ENCODE assay signal across 9 mouse cellular contexts in the genomic region with DNA sequence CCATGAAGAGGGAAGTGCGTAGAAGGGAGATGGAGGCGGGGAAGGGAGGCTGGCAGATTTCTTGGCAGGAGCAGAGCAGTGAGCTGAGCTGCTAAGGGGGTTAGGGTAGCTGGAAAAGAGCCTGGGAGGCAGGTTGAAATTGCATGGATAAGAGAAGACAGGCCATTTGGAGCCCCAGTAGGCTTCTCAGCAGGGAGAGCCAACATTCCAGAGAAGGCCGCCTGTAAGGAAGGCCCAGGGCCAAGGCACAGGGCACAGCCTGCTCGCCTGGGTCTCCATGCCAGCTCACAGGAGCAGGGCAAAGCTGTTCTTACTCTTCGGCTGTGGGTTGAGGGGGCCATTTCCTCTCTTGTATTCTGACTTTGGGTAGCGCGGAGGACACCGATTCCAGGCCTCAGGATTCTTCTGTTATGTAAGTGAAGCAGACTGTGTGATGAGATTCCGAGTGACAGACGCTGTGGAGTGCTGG.
DNase-seq lines count a peak whose midpoint lies in the region; ATAC-seq lines count a peak whose summit lies in the region.
"Had no signal": no experiment of that assay in that cellular context is flagged by ENCODE, and none has a peak within 500 bp of the region (broad histone marks: within the 10 kb centered on the region; RNA-seq: fewer than 3 reads in every experiment).

No protein-coding gene starts in this region.

- WGBS in heart, embryonic 11.5 days (ENCODE audit: insufficient replicate concordance), result 56% methylated on average over 10 of the region's 10 CpGs

- no peak for ATAC-seq in heart, embryonic 11.5 days (replicated peaks; ENCODE audit: insufficient number of reproducible peaks, low FRiP score, low TSS enrichment)

- H3K9ac ChIP-seq in heart, embryonic 11.5 days (ENCODE audit: low read depth, low read length), result no peak overlapping the region

- H3K36me3 ChIP-seq in heart, embryonic 11.5 days (ENCODE audit: control insufficient read depth, insufficient read depth, low read length), result no peaks in the 10 kb centered on the region

- no peaks in the 10 kb centered on the region for H3K9me3 ChIP-seq in heart, embryonic 11.5 days (replicated peaks; ENCODE audit: control insufficient read depth, low read length)

- 0 out of 2 replicates have a peak, but pooled peaks cover 2% of the 10 kb centered on the region for H3K4me1 ChIP-seq in heart, embryonic 11.5 days (ENCODE audit: control insufficient read depth, insufficient read depth, low read length)

- H3K4me2 ChIP-seq in heart, embryonic 11.5 days, result no peak overlapping the region

- no peak overlapping the region for H3K4me3 ChIP-seq in heart, embryonic 11.5 days (ENCODE audit: low read depth, low read length)

- H3K27ac ChIP-seq in heart, embryonic 11.5 days (ENCODE audit: low read depth, low read length), result no peak overlapping the region

- H3K27me3 ChIP-seq in heart, embryonic 11.5 days (ENCODE audit: control insufficient read depth, insufficient read depth, low read length), result no peaks in the 10 kb centered on the region
- H3K27me3 ChIP-seq: CH12.LX had no signal

- peak; percentile 88 for DNase-seq in heart, adult 11 months
- peak; percentile 95 for DNase-seq in cerebellum, postnatal 25 days
- peak; percentile 32 to 56 for DNase-seq in layer of hippocampus, postnatal 10 days (ENCODE audit: low spot score in 2 of 2)
- peak; percentile 65 to 71 for DNase-seq in right cerebral cortex, postnatal 10 days (ENCODE audit: low spot score in 2 of 2)
- DNase-seq in thymus, postnatal 4 days, result no peak
- DNase-seq in natural killer cell, adult 2 months (ENCODE audit: low spot score in 2 of 2), result no peak
- no peak for DNase-seq in heart, adult 8-10 months (ENCODE audit: low spot score)

Comparison
In these comparisons a context has a peak if more than half of its experiments do, and no peak if none do; other contexts are left out.
1. DNase-seq: peak in heart, adult 11 months (single experiment), cerebellum, postnatal 25 days (2 of 2), layer of hippocampus, postnatal 10 days (2 of 2) and right cerebral cortex, postnatal 10 days (2 of 2); none in thymus, postnatal 4 days (single experiment), natural killer cell, adult 2 months (0 of 2) and heart, adult 8-10 months (single experiment).